Mouse (Mus musculus) testis, adult 2 months (tissue): Measurements from ENCODE around the gene Gimd1. TPM values are rescaled to one million over a fixed set of nuclear protein-coding genes. Genes with fewer than 3 reads are reported as not detected.

Experiments used
- H3K27ac ChIP-seq: fragments of 200-500 bp; 2 replicates; pipeline ENCODE4 v1.5.1; 2012; ENCODE audit warnings: low read depth, low read length; ENCODE audit not compliant: control insufficient read depth, insufficient read depth
- H3K27me3 ChIP-seq: fragments of 200-500 bp; 2 replicates; pipeline ENCODE4 v1.6.1; 2012; ENCODE audit warnings: mild to moderate bottlenecking, low read length, moderate library complexity; ENCODE audit not compliant: control insufficient read depth, insufficient read depth
- H3K36me3 ChIP-seq: fragments of 200-500 bp; 2 replicates; pipeline ENCODE4 v1.6.1; 2012; ENCODE audit warnings: mild to moderate bottlenecking, low read length; ENCODE audit not compliant: control insufficient read depth, insufficient read depth
- H3K4me1 ChIP-seq: fragments of 200-500 bp; 2 replicates; pipeline ENCODE4 v1.6.1; 2012; ENCODE audit warnings: low read length; ENCODE audit not compliant: control insufficient read depth, insufficient read depth
- H3K4me3 ChIP-seq: fragments of 200-500 bp; 2 replicates; pipeline ENCODE4 v1.5.1; 2012; ENCODE audit warnings: low read depth, mild to moderate bottlenecking, low read length, moderate library complexity, mixed read lengths; ENCODE audit not compliant: control insufficient read depth
- CTCF ChIP-seq: fragments of 200-500 bp; IDR thresholded peaks from 2 replicates; pipeline ENCODE4 v1.5.1; 2012; ENCODE audit warnings: low read depth, mild to moderate bottlenecking, inconsistent platforms, low read length, moderate library complexity; ENCODE audit not compliant: control insufficient read depth, insufficient read depth, insufficient replicate concordance
- POLR2A ChIP-seq: fragments of 200-500 bp; IDR thresholded peaks from 2 replicates; pipeline ENCODE4 v1.6.1; 2012; ENCODE audit warnings: low read depth, mild to moderate bottlenecking, inconsistent platforms, low read length, moderate library complexity; ENCODE audit not compliant: control insufficient read depth
- polyA plus RNA-seq: library from polyadenylated mRNA; depleted of rRNA; stranded (reverse); fragments of >200 nt; gene quantifications from 2 replicates; pipeline ENCODE4 v1.2.3, GENCODE M21; 2012

The Gimd1 gene
- polyA plus RNA-seq, 1 experiment: not detected

- TF ChIP-seq CTCF: no peak
- TF ChIP-seq POLR2A: no peak
Observed at GRCm38 (mm10) chr3:132633261-132633660, 3.6 kb downstream of the Gimd1 start.

GRCm38 (mm10) chr3:132637080-132637479, 7.5 kb downstream of the Gimd1 start:
- no peak overlapping the region for H3K4me3 ChIP-seq
- H3K27me3 ChIP-seq: no peaks in the 10 kb centered on the region
- no peaks in the 10 kb centered on the region for H3K36me3 ChIP-seq
- no peak for TF ChIP-seq CTCF
- no peak for TF ChIP-seq POLR2A
- H3K27ac ChIP-seq: no peak overlapping the region
- H3K4me1 ChIP-seq: no peaks in the 10 kb centered on the region

More at GRCm38 (mm10) chr3:132633261-132633660, 3.6 kb downstream of the Gimd1 start:
- Histone ChIP-seq H3K27ac (no peak overlapping the region), H3K27me3 (no peaks in the 10 kb centered on the region), H3K4me3 (no peak overlapping the region), H3K36me3 (no peaks in the 10 kb centered on the region), H3K4me1 (no peaks in the 10 kb centered on the region)

GRCm38 (mm10) chr3:132644071-132644470, 14.5 kb downstream of the Gimd1 start:
- Histone ChIP-seq H3K27me3 (no peaks in the 10 kb centered on the region), H3K27ac (no peak overlapping the region), H3K4me1 (no peaks in the 10 kb centered on the region), H3K36me3 (no peaks in the 10 kb centered on the region), H3K4me3 (no peak overlapping the region)
- no peak for TF ChIP-seq CTCF
- TF ChIP-seq POLR2A: no peak

- Histone ChIP-seq H3K4me1 (no peaks in the 10 kb centered on the region), H3K27ac (no peak overlapping the region), H3K36me3 (no peaks in the 10 kb centered on the region), H3K27me3 (no peaks in the 10 kb centered on the region), H3K4me3 (no peak overlapping the region)
- no peak for TF ChIP-seq CTCF
- no peak for TF ChIP-seq POLR2A
Observed at GRCm38 (mm10) chr3:132646814-132647213, 17.2 kb downstream of the Gimd1 start.

- no peak overlapping the region for H3K27ac ChIP-seq
- H3K4me3 ChIP-seq: no peak overlapping the region
- H3K27me3 ChIP-seq: no peaks in the 10 kb centered on the region
- H3K36me3 ChIP-seq: no peaks in the 10 kb centered on the region
- no peaks in the 10 kb centered on the region for H3K4me1 ChIP-seq
- TF ChIP-seq POLR2A: no peak
- TF ChIP-seq CTCF: no peak
Observed at GRCm38 (mm10) chr3:132649368-132649767, 19.7 kb downstream of the Gimd1 start.

- H3K4me1 ChIP-seq: no peaks in the 10 kb centered on the region
- TF ChIP-seq POLR2A (no peak), CTCF (no peak)
- no peak overlapping the region for H3K4me3 ChIP-seq
- H3K36me3 ChIP-seq: no peaks in the 10 kb centered on the region
- no peak overlapping the region for H3K27ac ChIP-seq
- H3K27me3 ChIP-seq: no peaks in the 10 kb centered on the region
Observed at GRCm38 (mm10) chr3:132650191-132650590, 20.6 kb downstream of the Gimd1 start.

- TF ChIP-seq CTCF (no peak), POLR2A (no peak)
- Histone ChIP-seq H3K27ac (no peak overlapping the region), H3K27me3 (no peaks in the 10 kb centered on the region), H3K4me1 (no peaks in the 10 kb centered on the region), H3K36me3 (no peaks in the 10 kb centered on the region), H3K4me3 (no peak overlapping the region)
Observed at GRCm38 (mm10) chr3:132651776-132652175, 22.2 kb downstream of the Gimd1 start.

- Histone ChIP-seq H3K4me1 (no peaks in the 10 kb centered on the region), H3K4me3 (no peak overlapping the region), H3K27ac (no peak overlapping the region), H3K36me3 (no peaks in the 10 kb centered on the region), H3K27me3 (no peaks in the 10 kb centered on the region)
- TF ChIP-seq POLR2A: no peak
- no peak for TF ChIP-seq CTCF
Observed at GRCm38 (mm10) chr3:132653959-132654358, 24.3 kb downstream of the Gimd1 start.
